Mouse (Mus musculus): Measurements from ENCODE around the gene 9830107B12Rik. TPM values are rescaled to one million over a fixed set of nuclear protein-coding genes. Genes with fewer than 3 reads are reported as not detected.
A peak's percentile ranks its signal among the peaks of the same experiment; 100 is the strongest.
"Not testable (repeated sequence)": the region's sequence is repeated elsewhere in the genome, so short reads cannot be mapped to it uniquely, and the experiment has no call there.

The 9830107B12Rik gene
- total RNA-seq (2015; ENCODE audit: low replicate concordance) (0.21 and 11.1 TPM in 2 replicates), total RNA-seq (2017; ENCODE audit: low replicate concordance) (1.5 and 6.0 TPM in 2 replicates)

DNA sequence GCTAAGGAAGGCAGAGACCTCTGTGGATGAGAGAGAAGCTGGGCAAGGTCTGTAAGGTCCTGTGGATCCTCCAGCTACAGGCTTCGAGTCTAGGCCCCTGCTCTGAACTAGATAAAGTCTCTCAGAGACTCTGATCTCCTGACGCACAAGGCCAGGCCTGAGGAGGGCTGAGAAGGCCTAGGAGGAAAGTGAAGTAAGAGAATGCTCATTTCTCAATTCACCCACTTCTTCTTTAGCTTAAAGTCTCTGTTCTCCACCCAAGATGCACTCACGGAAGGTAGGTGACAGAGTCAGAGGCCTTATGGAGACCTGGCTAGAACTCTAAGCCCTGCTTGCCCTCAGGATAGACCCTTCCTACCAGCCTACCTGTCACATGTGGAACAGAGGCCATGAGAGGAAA is at the start of gene 9830107B12Rik:
TSS of gene 9830107B12Rik (minus strand) at position 149 of the 400 bp plus-strand sequence.
- no peak for ATAC-seq (replicated peaks; ENCODE audit: low FRiP score, poor library complexity, severe bottlenecking)

DNA sequence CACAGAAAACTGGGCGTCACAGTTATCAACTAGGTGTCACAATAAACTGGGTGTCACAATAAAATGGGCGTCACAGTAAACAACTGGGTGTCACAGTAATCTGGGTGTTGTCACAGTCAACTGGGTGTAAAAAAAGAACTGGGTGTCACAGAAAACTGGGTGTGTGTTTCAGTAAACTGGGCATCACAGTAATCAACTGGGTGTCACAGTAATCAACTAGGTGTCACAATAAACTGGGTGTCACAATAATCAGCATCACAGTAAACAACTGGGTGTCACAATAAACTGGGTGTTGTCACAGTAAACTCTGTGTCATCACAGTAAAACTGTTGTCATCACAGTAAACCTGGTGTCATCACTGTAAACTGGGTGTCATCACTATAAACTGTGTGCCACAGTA is 46.3 kb upstream of the 9830107B12Rik start:
- no peak for ATAC-seq (replicated peaks; ENCODE audit: low FRiP score, poor library complexity, severe bottlenecking)

DNA sequence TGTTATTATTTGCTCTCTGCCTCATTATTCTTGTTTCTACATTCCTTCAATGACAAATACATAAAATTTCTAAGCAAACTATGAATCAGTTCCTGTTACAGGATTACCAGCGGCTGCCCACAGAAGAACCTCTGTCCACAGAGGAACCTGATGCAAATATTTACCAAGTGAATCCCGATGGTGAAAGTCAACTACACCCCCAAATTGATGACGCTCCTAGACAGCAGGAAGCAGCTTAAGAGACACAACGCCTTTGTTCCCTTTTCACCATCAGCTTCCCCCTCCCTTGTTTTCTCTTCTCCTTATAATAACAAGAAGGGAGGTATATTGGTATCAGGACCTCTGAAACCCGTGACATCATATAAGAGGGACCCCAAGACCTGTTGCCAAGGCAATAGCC is 39.2 kb upstream of the 9830107B12Rik start:
- no peak for ATAC-seq (replicated peaks; ENCODE audit: low FRiP score, poor library complexity, severe bottlenecking)

DNA sequence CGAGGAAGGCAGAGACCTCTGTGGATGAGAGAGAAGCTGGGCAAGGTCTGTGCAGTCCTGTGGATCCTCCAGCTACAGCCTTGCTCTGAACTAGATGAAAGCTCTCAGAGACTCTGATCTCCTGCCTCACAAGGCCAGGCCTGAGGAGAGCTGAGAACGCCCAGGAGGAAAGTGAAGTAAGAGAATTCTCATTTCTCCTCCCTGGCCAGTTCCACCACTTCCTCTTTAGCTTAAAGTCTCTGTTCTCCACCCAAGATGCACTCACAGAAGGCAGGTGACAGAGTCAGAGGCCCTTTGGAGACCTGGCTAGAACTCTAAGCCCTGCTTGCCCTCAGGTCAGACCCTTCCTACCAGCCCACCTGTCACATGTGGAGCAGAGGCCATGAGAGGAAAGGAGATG is 21.0 kb upstream of the 9830107B12Rik start, which contains the start of gene A530064D06Rik:
TSS of gene A530064D06Rik (minus strand) at position 173 of the 400 bp plus-strand sequence.
- not testable (repeated sequence) for ATAC-seq (replicated peaks; ENCODE audit: low FRiP score, poor library complexity, severe bottlenecking)

DNA sequence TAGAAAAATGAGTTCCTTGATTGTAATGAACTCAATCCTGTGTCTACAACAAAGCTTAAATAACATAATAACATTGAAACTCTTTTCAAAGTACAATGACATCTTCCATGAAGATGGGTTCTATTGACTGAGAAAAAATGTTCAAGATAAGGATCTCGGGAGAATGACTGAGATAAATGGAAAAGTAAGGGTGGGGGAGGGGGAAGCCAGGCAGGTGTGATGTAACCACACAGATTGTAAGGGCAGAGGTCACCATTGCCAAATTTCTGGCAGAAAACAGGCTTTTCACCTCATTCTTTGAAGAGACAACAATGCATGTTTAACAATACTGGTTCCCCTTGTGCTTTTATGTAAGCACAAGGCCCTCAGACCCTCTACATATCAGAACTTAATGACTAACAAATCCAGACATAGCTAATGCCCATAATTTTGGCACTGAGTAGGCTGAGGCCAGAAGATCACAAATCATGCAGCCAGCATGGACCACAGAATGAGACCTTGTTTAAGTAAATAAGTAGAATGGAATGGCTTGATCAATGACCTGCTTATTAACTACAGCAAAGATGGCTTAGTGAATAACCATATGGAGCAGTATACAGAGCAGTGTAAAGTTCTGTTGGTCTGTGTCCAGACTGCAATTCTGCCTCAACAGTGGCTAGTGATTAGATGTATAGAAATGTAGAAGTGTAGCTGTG is 11.5 kb upstream of the 9830107B12Rik start:
- no peak for ATAC-seq (replicated peaks; ENCODE audit: low FRiP score, poor library complexity, severe bottlenecking)

DNA sequence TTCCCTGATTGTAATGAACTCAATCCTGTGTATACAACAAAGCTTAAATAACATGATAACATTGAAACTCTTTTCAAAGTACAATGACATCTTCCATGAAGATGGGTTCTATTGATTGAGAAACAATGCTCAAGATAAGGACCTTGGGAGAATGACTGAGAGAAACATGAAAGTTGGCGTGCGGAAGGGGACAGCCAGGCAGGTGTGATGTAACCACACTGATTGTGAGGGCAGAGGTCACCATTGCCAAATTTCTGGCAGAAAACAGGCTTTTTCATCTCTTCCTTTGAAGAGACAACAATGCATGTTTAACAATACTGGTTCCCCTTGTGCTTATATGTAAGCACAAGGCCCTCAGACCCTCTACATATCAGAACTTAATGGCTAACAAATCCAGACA is 13.3 kb downstream of the 9830107B12Rik start:
- ATAC-seq (replicated peaks; ENCODE audit: low FRiP score, poor library complexity, severe bottlenecking) = no peak

DNA sequence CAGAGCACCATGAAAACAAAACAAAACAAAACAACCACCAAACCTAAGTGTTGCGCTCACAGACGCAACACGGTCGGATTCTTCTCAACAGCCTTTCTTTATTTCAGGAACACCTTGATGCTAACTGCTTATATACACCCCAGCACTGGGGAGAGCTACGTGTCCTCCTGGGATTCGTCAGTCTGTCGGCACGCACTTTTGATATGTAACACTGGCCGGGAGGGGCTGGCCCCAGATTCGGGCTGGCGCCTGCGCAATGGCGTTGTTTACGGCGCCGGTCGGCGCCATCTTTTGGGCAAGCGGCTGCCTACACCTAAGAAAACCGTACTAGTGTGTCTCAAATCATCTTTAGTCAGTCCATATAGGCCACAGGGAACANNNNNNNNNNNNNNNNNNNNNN is 25.6 kb downstream of the 9830107B12Rik start:
- no peak for ATAC-seq (replicated peaks; ENCODE audit: low FRiP score, poor library complexity, severe bottlenecking)

DNA sequence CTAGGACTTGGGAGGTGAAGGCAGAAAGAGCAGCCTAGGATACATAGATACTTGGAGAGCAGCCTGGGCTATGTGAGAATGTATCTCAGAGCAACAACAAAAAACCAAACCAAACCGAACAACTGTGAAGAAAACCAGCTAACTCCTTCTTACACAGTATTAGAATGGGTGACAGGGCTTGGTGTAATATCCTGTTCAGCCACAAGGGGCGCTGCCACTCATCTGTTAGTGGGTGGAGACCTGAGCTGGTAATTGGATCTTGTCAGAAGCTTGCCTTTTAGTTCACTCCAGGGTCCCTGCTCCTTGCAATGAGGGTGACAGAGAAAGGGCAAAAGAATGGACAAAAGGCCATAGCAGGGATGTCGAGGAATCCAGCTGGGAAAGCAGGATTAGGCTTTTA is 26.4 kb downstream of the 9830107B12Rik start:
- ATAC-seq (replicated peaks; ENCODE audit: low FRiP score, poor library complexity, severe bottlenecking) = peak; percentile 87

DNA sequence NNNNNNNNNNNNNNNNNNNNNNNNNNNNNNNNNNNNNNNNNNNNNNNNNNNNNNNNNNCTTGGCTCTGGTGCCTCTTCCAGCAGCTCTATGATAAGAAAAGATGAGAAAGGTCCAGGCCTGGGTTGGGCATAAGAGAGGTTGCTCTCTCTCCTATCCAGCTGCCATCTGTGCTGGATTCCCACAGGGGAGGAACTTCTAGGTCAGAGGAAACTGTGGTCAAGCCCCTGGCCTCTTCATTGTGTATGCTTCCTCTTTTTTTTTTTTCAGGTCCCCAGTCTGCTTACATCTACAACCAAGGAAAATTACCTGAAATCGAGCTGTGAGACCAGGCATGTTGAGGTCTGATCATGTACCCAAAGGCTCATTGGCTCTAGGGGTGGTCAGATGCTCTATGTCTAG is 27.5 kb downstream of the 9830107B12Rik start:
- ATAC-seq (replicated peaks; ENCODE audit: low FRiP score, poor library complexity, severe bottlenecking) = no peak

DNA sequence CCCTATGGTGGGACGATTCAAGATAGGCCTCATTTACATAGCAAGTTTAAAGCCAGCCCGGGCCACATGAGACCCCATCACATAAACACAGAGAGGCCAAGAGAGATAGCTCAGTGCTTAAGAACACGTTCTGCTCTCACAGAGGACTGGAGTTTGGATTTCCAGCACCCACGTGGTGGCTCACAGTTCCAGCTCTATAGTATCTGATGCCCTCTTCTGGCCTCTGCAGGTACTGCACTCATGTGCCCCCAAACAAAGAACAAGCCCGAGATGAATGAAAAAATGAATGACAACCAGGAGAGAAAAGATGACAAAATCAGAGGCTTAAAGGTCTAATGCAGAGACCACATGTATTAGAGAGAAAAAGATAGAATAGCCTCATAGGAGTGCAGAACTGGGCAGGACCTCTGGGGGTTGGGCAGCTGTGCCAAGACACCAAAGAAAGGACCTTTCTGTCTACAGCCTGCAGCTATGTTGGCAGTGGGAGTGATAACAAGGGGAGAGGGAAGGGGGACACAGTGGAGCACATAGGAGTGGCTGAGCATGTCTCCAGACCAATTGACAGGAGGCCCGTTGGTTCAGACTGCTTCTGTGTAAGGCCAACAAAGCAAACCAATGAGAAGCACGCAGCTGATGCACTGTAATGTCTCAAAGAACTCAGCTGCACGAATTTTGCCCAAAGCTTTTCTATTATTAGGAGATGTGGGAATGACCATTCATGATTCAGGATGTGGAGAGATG is 35.4 kb downstream of the 9830107B12Rik start:
- ATAC-seq (replicated peaks; ENCODE audit: low FRiP score, poor library complexity, severe bottlenecking) = peak; percentile 75; the same call in 1 of the 2 replicates

DNA sequence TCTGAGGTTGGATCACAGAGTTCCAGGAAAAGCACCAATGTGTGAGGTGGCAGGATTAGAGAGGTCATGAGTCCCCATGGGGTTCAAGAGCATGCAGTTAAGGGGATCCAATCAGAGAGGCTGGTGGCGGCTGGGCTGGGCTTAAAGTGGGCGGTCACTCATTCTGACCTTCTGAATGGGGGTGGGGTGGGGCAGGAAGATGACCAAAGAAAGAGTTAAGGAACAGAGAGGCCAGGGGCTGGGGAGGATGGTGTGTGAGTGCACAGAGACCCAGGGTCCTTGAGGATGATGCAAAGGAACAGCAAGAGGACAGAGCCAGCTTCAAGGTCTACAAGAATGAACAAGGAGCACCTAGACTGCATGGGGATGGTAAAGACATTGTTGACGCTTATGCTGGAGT is 37.5 kb downstream of the 9830107B12Rik start:
- no peak for ATAC-seq (replicated peaks; ENCODE audit: low FRiP score, poor library complexity, severe bottlenecking)

DNA sequence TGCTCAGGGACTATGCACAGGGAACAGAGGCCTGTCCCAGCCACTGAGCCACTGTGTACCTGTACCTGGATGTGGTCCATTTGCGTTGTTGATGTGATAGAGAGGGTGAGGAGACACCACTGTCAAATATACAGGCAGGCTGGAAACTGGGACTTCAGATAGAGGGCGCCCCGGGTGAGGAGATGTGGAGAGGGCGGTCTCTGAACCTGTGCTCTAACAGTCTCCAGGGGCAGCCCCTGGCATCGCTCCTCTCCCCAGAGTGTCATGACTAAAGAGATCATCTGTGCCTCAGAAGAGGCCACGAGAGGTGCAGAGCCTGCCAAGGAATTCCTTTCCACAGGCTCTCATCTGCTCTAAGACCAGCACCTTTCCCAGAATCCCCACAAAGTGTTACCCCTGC is 38.2 kb downstream of the 9830107B12Rik start:
- ATAC-seq (replicated peaks; ENCODE audit: low FRiP score, poor library complexity, severe bottlenecking) = no peak

DNA sequence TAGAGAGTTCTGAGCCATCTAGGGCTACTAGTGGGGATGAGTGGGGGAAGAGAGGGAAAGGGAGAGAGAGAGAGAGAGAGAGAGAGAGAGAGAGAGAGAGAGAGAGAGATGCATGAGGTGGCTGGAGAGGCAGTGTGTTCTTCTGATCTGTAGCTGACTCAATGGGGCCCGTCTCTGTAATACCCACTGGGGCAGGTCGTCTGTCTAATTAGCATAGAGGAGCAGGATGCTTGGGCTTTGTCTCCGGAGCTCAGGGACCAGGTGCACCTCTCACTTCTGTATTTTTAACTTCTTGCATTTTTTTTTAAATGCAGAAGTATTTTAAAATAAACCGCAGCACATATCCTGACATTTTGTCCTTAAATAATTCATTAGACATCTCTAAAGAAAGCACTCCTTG is 38.7 kb downstream of the 9830107B12Rik start:
- no peak for ATAC-seq (replicated peaks; ENCODE audit: low FRiP score, poor library complexity, severe bottlenecking)

DNA sequence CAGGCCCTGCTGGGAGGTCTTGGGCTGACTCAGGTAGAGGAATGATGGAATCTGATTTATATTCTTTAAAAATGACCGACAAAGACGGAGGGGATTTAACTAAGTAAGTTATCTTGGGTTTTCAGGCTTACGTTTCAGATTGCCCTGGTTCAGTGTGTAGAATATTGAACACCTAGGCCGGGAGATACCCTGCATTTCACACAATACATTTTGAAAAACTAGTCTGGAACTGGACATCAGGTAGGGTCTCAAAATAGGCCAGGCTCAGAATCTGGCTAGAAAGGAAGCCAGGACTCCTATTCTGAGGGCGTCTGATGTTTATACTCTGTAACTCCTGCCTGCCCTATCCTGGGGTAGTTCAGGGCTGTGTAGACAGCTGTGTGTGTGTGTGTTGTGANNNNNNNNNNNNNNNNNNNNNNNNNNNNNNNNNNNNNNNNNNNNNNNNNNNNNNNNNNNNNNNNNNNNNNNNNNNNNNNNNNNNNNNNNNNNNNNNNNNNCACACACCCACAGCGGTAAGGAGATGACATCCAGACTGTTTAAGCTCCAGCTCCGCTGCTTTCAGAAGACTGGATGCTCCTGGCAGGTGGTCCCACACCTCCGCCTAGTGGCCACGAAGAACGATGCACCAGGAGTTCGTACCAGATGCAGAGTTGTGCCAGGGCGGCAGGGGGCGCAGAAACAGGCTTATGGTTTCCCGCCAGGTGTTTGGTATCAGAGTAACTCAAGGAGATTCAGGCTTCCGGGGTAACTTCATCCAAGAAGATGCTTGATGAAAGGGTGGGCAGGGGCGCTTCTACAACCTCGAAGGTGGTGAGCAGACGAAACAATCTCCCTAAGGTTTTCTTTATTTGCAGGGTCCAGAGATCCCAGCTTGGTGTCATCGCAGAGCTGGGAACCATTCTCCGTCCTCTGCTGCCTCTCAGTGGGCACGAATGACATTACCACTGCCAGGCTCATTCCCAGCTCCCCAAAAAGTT is 45.3 kb downstream of the 9830107B12Rik start:
- ATAC-seq (replicated peaks; ENCODE audit: low FRiP score, poor library complexity, severe bottlenecking) = peak; percentile 83

DNA sequence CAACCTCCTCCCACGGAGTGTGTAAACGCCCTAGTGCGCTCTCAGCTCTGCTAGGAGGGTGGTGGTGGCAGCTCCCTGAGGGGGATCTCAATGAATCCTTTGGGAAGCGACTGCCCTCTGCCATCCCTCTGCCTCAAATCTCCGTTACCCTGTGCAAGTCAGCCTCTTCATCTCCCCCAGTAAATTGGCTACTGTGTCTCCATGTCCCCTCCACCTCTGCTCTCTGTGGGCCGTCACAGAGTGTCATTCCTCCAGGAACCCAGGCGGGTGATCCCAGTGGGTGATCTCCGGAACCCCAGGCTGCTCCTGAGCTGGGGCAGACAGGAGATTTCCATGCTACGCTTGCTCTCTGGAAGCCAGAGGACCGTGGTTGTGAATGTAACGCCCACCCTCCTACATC is 46.8 kb downstream of the 9830107B12Rik start:
- ATAC-seq (replicated peaks; ENCODE audit: low FRiP score, poor library complexity, severe bottlenecking) = no peak

DNA sequence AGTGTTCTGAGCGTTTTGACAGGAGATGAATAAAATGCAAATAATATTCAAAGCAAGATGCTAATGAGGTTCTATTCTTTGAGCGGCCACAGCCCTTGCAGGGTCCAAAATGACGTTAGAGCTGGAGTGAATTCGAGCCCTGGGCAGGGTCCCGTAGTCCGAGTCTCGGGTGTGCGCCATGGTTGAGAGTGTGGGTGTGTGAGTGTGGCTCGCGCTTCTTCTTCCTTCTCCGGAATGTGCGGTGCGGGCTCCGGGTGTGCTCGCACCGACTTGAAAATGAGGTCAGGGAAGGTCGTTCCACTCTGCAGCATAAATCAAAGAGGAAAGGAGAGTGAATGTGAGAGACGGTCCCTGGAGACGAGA is 47.6 kb downstream of the 9830107B12Rik start:
- ATAC-seq (replicated peaks; ENCODE audit: low FRiP score, poor library complexity, severe bottlenecking) = no peak

DNA sequence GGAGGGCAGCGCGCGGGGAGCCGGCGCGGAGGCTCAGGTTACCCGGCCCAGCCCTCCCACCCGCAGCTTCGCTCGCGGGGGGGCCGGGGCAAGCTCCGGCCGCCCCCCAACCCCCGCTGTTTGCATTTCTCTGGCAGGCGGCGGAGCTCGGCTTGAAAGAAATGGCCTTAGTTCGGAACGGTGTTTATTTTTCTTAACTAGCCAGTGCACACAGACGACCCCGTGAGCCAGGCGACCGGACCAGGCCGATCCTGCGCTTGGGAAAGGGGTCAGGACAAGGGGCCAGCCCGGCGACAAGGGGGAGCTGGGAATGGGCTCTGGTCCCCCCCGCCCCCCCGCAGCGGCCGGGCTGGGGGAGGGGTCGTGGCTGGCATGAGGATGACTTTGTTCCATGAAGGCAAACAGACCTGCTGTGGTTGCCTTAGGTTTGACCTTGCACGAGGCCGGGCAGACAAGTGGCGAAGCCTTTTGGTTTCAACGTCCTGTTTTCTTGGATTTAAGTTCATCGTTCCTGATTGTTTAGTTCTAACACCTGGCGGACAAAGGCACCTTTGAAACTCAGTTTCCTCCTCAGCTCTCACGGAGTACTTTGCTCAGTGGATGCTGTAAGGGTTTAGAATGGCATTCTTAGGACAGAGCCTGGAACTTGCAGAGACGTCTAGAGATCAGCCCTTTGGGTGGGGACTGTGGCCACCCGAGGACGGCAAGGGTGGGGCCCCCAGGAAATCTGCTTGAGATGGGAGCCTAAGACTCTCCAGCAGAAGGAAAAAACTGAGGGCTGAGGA is 48.1 kb downstream of the 9830107B12Rik start:
- no peak for ATAC-seq (replicated peaks; ENCODE audit: low FRiP score, poor library complexity, severe bottlenecking)

DNA sequence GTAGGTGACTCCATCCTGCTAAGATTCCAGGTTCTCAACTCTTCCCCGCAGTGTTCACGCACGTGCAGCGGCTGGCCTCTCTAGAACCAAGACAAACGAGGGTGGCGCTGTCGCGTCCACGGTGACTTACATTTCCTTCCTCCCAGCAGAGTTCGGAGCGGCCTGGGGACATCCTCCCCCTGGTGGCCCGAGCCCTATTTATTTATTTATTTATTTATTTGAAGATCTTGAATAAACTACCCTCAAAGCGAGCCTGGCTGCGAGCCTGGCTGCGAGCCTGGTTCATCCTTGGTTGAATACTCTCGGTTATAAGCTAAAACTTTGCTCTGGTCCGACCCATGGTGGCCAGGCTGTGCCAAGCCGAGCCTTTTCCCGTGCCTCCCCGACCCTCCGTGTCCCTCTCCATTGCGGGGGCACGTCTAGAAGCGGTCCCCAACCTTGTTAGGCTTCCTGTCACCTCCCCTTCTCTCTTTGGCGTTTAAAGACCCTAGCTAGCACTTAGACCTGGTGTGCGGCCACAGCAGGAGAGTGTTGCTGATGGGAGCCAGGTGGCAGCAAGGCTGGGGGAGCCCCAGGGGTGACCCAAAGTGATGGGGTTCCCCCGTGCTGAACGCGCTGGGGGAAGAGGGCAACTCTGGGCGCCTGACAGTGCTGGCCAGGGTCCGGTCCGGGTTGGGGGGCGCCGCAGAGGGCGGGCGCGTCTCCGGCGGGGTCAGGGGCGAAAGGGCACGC is 48.9 kb downstream of the 9830107B12Rik start:
- no peak for ATAC-seq (replicated peaks; ENCODE audit: low FRiP score, poor library complexity, severe bottlenecking)

DNA sequence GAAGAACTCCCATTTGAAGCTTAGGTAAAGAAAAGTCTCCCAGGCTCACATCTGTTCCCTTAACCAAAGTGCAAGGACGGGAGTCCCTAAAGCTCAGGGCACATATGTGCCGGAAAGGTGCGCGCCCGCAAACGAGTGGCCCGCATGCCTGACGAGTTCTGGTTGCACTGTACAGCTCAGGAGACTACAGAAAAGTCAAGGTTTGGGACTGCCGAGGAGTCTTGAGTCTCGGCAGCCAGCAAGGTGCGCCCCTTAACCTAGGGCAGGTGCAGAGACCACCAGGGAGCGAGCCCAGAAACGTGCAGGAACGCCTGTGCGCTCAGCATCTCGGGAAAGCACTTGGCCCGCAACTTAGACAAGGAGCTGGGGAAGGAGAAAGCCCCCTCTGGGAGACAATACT is 49.7 kb downstream of the 9830107B12Rik start:
- ATAC-seq (replicated peaks; ENCODE audit: low FRiP score, poor library complexity, severe bottlenecking) = no peak

Data from erythroblast, adult 5-6 weeks (primary cell).